Mouse (Mus musculus) neural tube, embryonic 12.5 days (tissue): Measurements from ENCODE around the gene Psd. TPM values are rescaled to one million over a fixed set of nuclear protein-coding genes. Genes with fewer than 3 reads are reported as not detected.
A peak's percentile ranks its signal among the peaks of the same experiment; 100 is the strongest.

ENCODE experiments used
- ATAC-seq: fragments of 200-750 bp; cut with Nextera tagmentation; 2 replicates; pipeline ENCODE4 v1.8.0; 2017; ENCODE audit warnings: low read depth, mild to moderate bottlenecking, moderate TSS enrichment, moderate library complexity; ENCODE audit not compliant: low FRiP score
- H3K27ac ChIP-seq: fragments of 300-500 bp; sonication (generic); 2 replicates; pipeline ENCODE4 v1.5.1; 2016
- H3K27me3 ChIP-seq: fragments of 300-500 bp; sonication (generic); replicated peaks from 2 replicates; pipeline ENCODE4 v1.6.1; 2016; ENCODE audit warnings: mild to moderate bottlenecking
- H3K36me3 ChIP-seq: fragments of 300-500 bp; sonication (generic); 2 replicates; pipeline ENCODE4 v1.6.1; 2016; ENCODE audit warnings: mild to moderate bottlenecking
- H3K4me1 ChIP-seq: fragments of 300-500 bp; sonication (generic); 2 replicates; pipeline ENCODE4 v1.6.1; 2016
- H3K4me2 ChIP-seq: fragments of 300-500 bp; sonication (generic); replicated peaks from 2 replicates; pipeline ENCODE4 v1.6.1; 2016; ENCODE audit warnings: mild to moderate bottlenecking
- H3K4me3 ChIP-seq: fragments of 300-500 bp; sonication (generic); 2 replicates; pipeline ENCODE4 v1.5.1; 2016
- H3K9ac ChIP-seq: fragments of 300-500 bp; sonication (generic); 2 replicates; pipeline ENCODE4 v1.6.1; 2016; ENCODE audit warnings: mild to moderate bottlenecking
- H3K9me3 ChIP-seq: fragments of 300-500 bp; sonication (generic); 2 replicates; pipeline ENCODE4 v1.6.1; 2016; ENCODE audit warnings: mild to moderate bottlenecking
- WGBS: fragments of 180-500 bp; shearing (Covaris S2); methylation state at CpG from one replicate; pipeline ENCODE4 v1.1.7; 2016; 5-methylcytosine and 5-hydroxymethylcytosine counted together
- polyA plus RNA-seq: library from polyadenylated mRNA; unstranded; fragments of >200 nt; fragmentation: Nextera tagmentation; extraction: Ambion mirVana; gene quantifications from 2 replicates; pipeline ENCODE4 v1.2.1, GENCODE M21; 2016

Psd gene
- polyA plus RNA-seq, 1 experiment from 2014 or later: 29.9 TPM

DNA sequence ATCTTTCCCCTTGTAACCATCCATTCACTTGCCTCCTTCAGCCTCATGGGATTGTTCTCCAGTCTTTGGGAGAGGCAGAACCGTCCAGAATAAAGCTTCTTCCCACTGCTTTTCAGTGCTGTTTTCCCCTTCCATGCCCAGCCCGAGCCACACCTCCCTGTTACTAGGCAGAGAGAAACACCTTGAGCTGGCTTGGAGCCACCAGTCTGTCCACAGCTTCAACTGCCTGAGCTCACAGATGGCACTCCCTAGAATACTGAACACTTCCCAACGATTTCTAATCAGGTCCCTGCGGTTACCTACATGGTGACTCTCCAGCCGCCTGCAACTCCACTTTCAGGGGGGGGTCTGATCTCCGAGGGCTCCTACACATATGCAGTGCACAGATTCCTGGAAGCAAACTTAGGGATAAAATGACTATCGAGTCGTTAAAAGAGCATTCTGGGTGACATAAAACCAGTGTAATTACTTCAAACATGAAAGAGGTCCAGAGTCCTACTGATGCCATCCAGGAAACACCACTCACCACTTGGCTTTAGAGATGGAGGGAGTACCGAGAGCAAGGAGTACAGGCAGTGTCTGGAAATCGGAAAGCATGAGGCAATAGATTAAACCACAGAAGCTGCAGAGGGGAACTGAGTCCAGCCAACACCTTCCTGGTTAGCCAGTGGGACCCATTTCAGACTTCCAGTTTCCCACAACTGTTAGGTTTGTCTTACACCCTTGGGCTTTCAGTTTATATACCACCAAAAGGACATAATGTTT, 23.4 kb upstream of the Psd start, which contains the start of gene 2310034G01Rik:
2310034G01Rik (minus strand) TSS at position 135 of the 765 bp plus-strand sequence.
- peak within 1 kb of the TSS; percentile 77 for H3K9ac ChIP-seq
- WGBS: 64% methylated on average over 10 of the region's 10 CpGs
- H3K9me3 ChIP-seq: 0 out of 2 replicates have a peak, but pooled peaks cover 2% of the 10 kb centered on the region
- peaks cover 32% of the 10 kb centered on the region for H3K27me3 ChIP-seq
- no peak for ATAC-seq
- peak within 1 kb of the TSS; percentile 62 for H3K4me3 ChIP-seq
- 0 out of 2 replicates have a peak within 1 kb of the TSS, but pooled peaks have one; percentile 27 for H3K27ac ChIP-seq
- peaks cover 12% of the 10 kb centered on the region for H3K4me1 ChIP-seq
- H3K4me2 ChIP-seq: peak within 1 kb of the TSS; percentile 93
- H3K36me3 ChIP-seq: no peaks in the 10 kb centered on the region

- peak; percentile 18; the same call in 1 of the 2 replicates for ATAC-seq
- peak overlapping the region; percentile 62 for H3K4me3 ChIP-seq
- no peaks in the 10 kb centered on the region for H3K36me3 ChIP-seq
- H3K27ac ChIP-seq: no peak overlapping the region
- 31% methylated on average over 6 of the region's 6 CpGs for WGBS
- H3K9me3 ChIP-seq: no peaks in the 10 kb centered on the region
- H3K9ac ChIP-seq: peak overlapping the region; percentile 77
- peak overlapping the region; percentile 93 for H3K4me2 ChIP-seq
- peaks cover 12% of the 10 kb centered on the region for H3K4me1 ChIP-seq
- H3K27me3 ChIP-seq: peaks cover 32% of the 10 kb centered on the region
Measured at GRCm38 (mm10) chr19:46349550-46349949, 22.6 kb upstream of the Psd start.

- H3K9ac ChIP-seq: peak overlapping the region; percentile 77
- ATAC-seq: peak; percentile 91
- no peaks in the 10 kb centered on the region for H3K36me3 ChIP-seq
- peak overlapping the region; percentile 93 for H3K4me2 ChIP-seq
- no peaks in the 10 kb centered on the region for H3K9me3 ChIP-seq
- H3K4me3 ChIP-seq: peak overlapping the region; percentile 62
- WGBS: under 1% methylated on average over 78 of the region's 78 CpGs
- H3K27me3 ChIP-seq: peaks cover 32% of the 10 kb centered on the region
- peak overlapping the region; percentile 27; the same call in 1 of the 2 replicates for H3K27ac ChIP-seq
- H3K4me1 ChIP-seq: peaks cover 12% of the 10 kb centered on the region
Measured at GRCm38 (mm10) chr19:46348761-46349458, 22.0 kb upstream of the Psd start.

DNA sequence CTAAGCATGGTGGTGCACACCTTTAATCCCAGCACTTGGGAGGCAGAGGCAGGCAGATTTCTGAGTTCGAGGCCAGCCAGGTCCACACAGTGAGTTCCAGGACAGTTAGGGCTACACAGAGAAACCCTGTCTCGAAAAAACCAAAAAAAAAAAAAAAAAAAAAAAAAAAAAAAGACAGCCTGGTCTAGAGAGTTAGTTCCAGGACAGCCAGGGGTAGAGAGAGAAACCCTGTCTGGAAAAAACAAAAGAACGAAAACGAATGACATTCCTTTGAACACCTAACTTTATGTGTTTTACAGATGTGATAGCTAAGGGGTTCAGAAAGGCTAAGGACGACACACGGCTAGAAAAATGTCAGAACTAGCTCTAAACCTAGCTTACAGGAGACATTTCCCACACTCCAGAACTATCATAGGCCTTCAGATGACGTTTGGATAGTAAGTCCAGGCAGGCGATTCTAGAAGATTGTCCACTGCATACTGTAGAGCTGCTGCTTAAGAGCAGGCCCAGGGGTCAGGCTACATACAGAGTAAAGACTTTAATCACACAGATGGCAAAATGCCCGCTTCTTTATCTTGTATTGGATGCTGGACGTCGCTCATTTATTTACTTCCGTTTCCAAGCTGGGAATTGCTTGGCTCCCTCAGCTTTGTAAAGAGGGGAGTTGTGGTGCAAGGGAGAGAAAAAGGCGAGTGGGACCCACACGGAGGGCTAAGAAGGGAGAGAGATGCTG, 21.1 kb upstream of the Psd start:
- peaks cover 32% of the 10 kb centered on the region for H3K27me3 ChIP-seq
- 0 out of 2 replicates have a peak, but pooled peaks have one; percentile 22 for ATAC-seq

GRCm38 (mm10) chr19:46347146-46347545, 20.2 kb upstream of the Psd start:
- Histone ChIP-seq H3K27me3 (peaks cover 32% of the 10 kb centered on the region), H3K4me1 (peaks cover 12% of the 10 kb centered on the region), H3K27ac (no peak overlapping the region), H3K4me2 (no peak overlapping the region), H3K9ac (no peak overlapping the region), H3K4me3 (no peak overlapping the region), H3K36me3 (no peaks in the 10 kb centered on the region), H3K9me3 (no peaks in the 10 kb centered on the region)
- no peak for ATAC-seq
- WGBS: 97% methylated on average over 1 of the region's 1 CpGs

More for the DNA sequence above, 21.1 kb upstream of the Psd start:
- Histone ChIP-seq H3K9me3 (no peaks in the 10 kb centered on the region), H3K9ac (peak overlapping the region; percentile 77), H3K4me1 (peaks cover 12% of the 10 kb centered on the region), H3K4me3 (peak overlapping the region; percentile 62), H3K36me3 (no peaks in the 10 kb centered on the region), H3K27ac (peak overlapping the region; percentile 27; the same call in 1 of the 2 replicates), H3K4me2 (peak overlapping the region; percentile 93)
- 33% methylated on average over 14 of the region's 14 CpGs for WGBS

- ATAC-seq: no peak
- Histone ChIP-seq H3K9ac (no peak overlapping the region), H3K4me2 (no peak overlapping the region), H3K9me3 (no peaks in the 10 kb centered on the region), H3K27ac (no peak overlapping the region), H3K27me3 (peaks cover 16% of the 10 kb centered on the region), H3K36me3 (no peaks in the 10 kb centered on the region), H3K4me3 (no peak overlapping the region), H3K4me1 (peaks cover 9% of the 10 kb centered on the region)
- WGBS: 20% methylated on average over 7 of the region's 7 CpGs
Measured at GRCm38 (mm10) chr19:46344710-46345419, 17.9 kb upstream of the Psd start.

- peak overlapping the region; percentile 40 for H3K4me2 ChIP-seq
- H3K4me3 ChIP-seq: no peak overlapping the region
- no peaks in the 10 kb centered on the region for H3K36me3 ChIP-seq
- H3K4me1 ChIP-seq: peaks cover 6% of the 10 kb centered on the region
- no peak overlapping the region for H3K27ac ChIP-seq
- ATAC-seq: peak; percentile 2; the same call in 1 of the 2 replicates
- no peak overlapping the region for H3K9ac ChIP-seq
- no peaks in the 10 kb centered on the region for H3K9me3 ChIP-seq
- no peaks in the 10 kb centered on the region for H3K27me3 ChIP-seq
- WGBS: 75% methylated on average over 7 of the region's 7 CpGs
Measured at GRCm38 (mm10) chr19:46339287-46339971, 12.5 kb upstream of the Psd start.

- H3K4me2 ChIP-seq: peak overlapping the region; percentile 40
- WGBS: 56% methylated on average over 6 of the region's 6 CpGs
- H3K4me3 ChIP-seq: no peak overlapping the region
- no peak for ATAC-seq
- no peak overlapping the region for H3K9ac ChIP-seq
- H3K27me3 ChIP-seq: no peaks in the 10 kb centered on the region
- H3K36me3 ChIP-seq: no peaks in the 10 kb centered on the region
- no peaks in the 10 kb centered on the region for H3K9me3 ChIP-seq
- H3K27ac ChIP-seq: no peak overlapping the region
- H3K4me1 ChIP-seq: peaks cover 6% of the 10 kb centered on the region
Measured at GRCm38 (mm10) chr19:46338942-46339286, 12.0 kb upstream of the Psd start.

GRCm38 (mm10) chr19:46338331-46338936, 11.5 kb upstream of the Psd start, which contains the start of gene Cuedc2:
Cuedc2 (minus strand) TSS chr19:46338702.
- Histone ChIP-seq H3K4me3 (peak within 1 kb of the TSS; percentile 54), H3K27me3 (no peaks in the 10 kb centered on the region), H3K4me2 (peak within 1 kb of the TSS; percentile 65), H3K9me3 (no peaks in the 10 kb centered on the region), H3K4me1 (peaks cover 6% of the 10 kb centered on the region), H3K9ac (peak within 1 kb of the TSS; percentile 68), H3K36me3 (no peaks in the 10 kb centered on the region), H3K27ac (peak within 1 kb of the TSS; percentile 16)
- WGBS: under 1% methylated on average over 31 of the region's 31 CpGs
- ATAC-seq: peak; percentile 87

DNA sequence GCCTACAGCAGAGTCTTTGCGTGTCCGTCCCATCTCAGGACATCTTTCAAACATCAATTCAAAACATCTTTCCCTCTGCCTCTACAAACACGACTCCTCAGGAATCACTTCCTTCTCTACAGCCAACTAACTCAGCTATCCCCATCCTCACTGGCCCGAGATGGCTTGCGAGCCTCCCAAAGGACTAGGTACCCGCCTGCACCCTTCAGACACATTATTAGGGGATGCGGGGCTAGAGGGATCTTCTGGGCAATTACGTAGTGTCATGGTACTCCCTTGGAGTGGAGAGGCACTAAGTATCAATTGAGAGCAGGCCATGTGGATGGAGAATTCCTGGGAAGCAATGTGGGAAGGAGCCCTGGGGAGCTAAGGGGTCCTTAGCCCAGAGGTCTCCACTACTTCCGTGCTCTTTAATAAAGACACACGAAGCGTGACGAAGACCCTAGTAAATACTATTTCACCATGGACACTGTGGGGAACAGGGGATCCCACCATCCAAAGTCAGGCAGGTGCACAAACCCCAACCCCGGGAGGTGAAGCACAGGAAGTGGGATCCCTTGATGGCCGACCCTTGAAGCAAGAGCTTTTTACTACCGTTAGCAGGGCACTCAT, 10.9 kb upstream of the Psd start:
- H3K9ac ChIP-seq: peak overlapping the region; percentile 68
- H3K4me2 ChIP-seq: peak overlapping the region; percentile 65
- H3K27ac ChIP-seq: peak overlapping the region; percentile 16; the same call in 1 of the 2 replicates
- ATAC-seq: peak; percentile 51
- H3K9me3 ChIP-seq: no peaks in the 10 kb centered on the region
- 34% methylated on average over 15 of the region's 15 CpGs for WGBS
- H3K4me3 ChIP-seq: peak overlapping the region; percentile 54
- no peaks in the 10 kb centered on the region for H3K36me3 ChIP-seq
- H3K27me3 ChIP-seq: no peaks in the 10 kb centered on the region
- peaks cover 6% of the 10 kb centered on the region for H3K4me1 ChIP-seq
